Mouse (Mus musculus): ENCODE results near the gene Gm5105.

The Gm5105 gene

DNA sequence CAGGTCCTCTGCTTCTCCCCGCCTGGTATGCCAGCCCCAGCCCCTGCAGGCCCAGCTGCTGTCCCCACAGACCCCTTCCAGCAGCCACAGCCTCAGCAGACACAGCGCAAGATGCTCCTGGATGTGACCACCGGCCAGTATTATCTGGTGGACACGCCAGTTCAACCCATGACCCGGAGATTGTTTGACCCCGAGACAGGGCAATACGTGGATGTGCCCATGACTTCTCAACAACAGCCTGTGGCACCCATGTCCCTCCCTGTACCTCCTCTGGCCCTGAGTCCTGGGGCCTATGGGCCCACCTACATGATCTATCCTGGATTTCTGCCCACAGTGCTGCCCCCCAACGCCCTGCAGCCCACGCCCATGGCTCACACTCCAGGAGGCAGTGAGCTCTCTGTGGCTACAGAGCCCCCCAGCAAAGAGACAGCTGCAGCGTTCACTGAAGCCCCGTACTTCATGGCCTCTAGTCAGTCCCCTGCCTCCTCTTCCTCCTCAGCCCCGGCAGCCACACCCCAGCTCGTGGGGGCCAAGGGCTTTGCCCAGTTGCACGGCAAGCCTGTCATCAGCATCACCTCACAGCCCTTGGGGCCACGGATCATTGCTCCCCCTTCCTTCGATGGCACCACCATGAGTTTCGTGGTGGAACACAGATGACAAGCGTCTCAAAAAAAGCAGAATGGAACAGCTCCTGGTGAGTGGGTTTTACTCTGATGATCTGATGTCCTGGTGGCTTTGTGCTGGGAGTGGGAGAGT is 2.7 kb upstream of the Gm5105 start:
- DNase-seq (ENCODE audit: extremely low spot score, low read depth, low spot score): no peak

DNA sequence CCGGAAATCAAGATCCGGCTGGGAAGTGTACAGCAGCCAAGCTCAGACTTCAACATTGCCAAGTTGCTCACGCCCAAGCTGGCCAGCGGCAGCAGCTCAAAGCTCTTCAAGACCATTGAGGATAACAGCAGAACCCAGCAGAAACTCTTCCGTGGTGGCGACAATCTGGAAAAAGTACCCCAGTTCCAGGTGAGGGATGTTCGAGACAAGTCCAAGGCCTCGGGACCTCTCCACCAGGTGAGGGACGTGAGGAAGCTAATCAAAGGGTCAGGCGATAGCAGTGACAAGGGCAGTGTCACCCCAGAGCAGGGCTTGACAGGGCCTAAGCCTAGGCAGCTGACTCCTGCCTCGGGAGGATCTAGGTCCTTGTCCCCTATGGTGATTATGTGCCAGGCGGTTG is 915 bp upstream of the Gm5105 start:
- no peak for DNase-seq (ENCODE audit: extremely low spot score, low read depth, low spot score)

DNA sequence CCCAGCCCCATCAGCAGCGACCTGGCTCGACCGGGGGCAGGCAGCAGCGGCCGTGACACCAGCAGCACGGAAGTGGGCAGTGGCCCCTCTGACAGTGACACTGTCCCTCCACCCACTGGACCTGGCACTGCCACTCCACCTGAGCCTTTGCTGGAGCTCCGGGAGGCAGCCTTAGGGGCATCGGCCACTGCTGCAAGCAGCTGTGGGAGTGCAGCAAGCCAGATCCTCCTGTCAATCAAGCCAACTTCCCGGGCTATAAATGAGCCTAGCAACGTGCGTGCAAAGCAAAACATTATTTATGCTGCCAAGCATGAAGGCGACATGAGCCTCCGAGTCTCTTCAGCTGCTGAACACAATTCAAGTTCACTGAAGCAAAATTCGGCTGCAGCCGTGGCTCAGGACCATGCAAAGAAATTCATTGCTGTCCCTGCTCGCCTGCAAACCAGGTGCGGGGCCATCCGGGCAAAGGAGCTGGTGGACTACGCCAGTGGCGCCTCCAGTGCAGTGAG is 786 bp downstream of the Gm5105 start:
- no peak for DNase-seq (ENCODE audit: extremely low spot score, low read depth, low spot score)

DNA sequence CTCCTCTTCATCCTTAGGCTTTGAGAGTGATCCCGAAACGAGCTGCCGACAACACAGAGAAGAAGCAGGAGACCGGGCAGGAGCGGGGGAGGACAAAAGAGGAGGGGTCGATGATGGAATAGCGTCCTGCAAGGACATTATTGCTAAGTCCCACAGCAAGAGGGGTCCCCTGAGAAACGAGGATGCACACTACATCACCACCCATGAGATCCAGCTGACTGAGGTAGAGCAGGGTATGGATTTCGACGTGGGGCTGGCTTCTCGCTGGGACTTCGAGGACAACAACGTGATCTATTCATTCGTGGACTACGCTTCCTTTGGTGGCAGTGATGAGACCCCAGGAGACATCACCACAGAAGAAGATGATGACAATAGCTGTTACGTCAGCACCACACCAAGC is 1.3 kb downstream of the Gm5105 start:
- no peak for DNase-seq (ENCODE audit: extremely low spot score, low read depth, low spot score)

DNA sequence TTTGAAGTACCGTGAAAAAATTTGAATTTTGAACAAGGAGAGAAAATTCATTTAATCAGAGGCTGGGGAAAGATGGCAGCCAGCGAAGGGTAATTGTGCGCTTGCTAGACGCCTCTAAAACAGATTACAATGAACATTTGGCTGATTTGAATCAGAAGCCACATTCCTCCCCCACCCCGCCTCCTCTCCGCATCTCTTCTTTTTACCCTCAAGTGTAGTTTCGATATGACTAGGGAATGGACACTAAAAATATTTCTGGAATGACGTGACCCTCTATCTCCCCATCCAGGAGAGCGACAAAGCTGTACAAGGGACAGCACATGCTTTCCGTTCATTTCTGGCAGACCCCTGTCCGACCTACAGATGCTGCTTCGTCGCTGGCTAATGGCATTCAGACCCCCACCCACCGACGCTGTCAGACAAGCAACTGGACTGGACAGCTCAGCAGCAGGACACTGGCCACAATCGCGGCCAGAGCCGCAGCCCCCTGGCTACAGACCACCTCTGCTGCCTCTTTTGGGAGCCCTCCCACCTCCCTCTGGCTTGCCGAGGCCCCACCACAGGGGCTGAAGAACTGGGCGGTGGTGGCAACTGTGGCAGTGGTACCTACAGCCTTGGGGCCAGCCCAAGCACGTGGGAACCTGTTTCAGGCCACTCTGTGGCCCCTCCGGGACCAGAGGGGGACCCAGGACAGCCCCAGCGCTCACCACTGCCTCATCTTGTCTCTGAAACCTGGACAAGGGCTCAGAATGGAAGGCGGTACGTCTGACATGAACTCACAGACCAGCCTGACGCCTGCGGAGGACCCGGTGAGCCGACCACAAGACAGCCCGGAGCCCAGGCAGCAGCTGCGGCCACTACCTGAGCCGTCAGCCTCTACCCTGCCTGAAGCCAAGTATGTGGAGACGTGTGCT is 2.2 kb downstream of the Gm5105 start, which contains the start of gene 1110002E22Rik:
1110002E22Rik (plus strand) TSS at position 321 of the 914 bp plus-strand sequence.
- DNase-seq (ENCODE audit: extremely low spot score, low read depth, low spot score): no peak

DNA sequence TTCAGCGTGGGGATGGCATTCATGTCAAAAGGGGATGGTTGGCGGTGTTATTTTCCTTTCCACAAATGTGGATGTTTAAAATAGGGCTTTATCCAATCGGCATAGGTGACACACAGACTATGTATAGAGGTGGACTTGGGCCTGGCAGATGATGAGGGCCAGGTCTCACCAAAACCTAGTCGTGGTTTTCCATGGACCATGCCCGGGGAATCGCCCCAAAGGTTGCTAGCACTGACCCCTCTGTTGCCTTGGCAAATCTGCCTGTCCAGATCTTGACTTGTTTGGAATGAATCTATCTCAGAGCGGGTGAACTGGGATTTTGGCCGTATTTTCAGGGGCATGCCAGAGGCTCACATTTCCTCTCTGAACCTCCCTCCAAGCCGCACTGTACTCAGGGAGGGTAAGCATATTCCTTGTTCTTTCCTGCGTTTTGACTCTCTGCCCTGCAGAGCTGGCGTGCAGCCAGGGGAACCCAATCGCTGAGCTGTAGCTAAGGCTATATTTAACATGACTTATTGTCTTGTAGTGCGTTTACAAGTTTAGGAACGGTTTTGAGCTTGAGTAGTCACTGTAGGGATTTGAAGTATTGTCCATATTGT is 3.4 kb downstream of the Gm5105 start:
- no peak for DNase-seq (ENCODE audit: extremely low spot score, low read depth, low spot score)

DNA sequence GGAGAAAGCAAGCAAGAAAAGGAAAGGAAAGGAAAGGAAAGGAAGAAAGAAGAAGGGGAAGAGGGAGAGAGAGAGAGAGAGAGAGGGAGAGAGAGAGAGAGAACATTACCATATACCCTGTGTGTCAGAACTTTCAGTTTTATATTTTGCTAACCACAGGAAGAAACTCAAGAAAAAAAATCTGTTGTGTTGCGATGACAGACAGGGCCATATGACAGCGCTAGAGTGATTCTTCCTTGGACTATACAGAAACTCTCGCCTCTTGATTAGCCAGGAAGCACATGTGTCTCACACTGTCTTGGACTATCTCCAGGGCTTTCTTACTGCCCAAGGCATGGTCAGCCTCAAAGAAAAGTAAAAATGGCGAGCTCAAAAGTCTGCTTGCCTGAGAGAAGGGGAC is 4.5 kb downstream of the Gm5105 start:
- DNase-seq (ENCODE audit: extremely low spot score, low read depth, low spot score): no peak

DNA sequence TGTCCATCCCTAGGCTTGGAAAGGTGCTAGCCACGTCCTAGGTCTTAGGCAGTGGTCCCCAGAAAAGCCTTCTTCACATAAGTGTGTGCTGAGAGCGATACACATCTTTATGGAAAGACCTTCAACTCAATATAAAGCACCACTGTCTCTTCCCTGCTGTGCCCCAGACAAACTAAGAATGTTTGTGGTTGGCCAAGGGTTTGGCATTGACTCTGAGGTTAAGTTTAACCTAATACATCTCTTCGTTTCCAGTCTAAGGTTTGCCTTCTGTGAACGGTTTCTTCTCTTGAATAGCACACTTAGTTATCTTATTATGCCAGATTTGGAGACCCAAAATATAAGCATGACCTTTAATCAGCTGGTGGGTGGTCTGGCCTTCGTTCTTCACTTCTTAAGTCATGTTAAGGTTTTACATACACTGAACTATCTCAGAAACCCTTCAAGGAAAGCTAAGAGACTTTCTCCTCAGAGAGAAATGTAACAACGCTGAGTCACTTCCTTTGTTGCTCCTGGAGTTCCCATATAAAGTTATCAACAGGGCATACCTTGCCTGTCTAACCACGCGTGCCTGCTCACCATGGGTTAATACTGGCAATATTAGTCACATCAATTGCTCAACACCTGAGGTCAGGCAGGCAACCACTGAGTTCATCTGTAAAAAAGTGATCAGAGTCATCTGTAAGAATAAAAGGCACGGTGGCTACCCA is 5.8 kb downstream of the Gm5105 start:
- DNase-seq (ENCODE audit: extremely low spot score, low read depth, low spot score): no peak

DNA sequence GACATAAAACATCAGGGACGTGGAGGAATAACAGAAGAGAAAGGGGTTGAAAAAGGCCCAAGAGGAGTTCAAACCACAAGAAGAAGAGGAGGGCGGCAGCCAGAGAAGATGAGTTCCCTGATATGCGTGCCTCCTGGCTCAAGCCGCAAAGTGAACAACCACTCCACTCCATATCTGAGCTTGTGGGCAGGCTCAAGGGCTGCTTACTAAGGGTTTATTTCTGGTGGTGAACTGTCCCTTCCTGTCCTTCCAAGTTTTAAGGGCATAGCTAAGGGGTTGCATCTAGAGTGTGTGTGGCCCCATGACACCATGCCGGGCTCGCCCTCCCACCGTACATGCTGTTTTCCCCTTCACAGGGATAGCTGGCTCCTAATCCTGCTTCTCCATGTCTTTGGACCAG is 6.8 kb downstream of the Gm5105 start:
- no peak for DNase-seq (ENCODE audit: extremely low spot score, low read depth, low spot score)

DNA sequence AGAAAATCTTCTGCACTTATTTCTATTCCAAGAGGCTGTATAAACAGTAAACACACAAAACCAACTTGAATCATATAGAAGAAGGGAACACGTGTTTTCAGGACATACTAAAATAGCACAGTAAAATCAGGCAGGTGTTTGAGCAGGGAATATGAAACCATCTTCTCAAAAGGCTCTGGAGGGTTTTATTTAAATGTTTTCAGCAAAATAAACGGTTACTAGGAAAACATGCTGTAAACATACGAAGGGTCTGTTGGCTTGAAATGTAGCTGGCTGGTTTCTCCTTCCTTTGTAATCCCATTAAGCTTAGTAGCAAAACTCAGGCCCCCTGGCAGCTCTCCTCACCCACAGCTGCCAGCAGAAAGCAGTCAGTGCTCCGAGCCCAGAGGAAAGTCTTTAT is 9.0 kb downstream of the Gm5105 start:
- DNase-seq (ENCODE audit: extremely low spot score, low read depth, low spot score): no peak

DNA sequence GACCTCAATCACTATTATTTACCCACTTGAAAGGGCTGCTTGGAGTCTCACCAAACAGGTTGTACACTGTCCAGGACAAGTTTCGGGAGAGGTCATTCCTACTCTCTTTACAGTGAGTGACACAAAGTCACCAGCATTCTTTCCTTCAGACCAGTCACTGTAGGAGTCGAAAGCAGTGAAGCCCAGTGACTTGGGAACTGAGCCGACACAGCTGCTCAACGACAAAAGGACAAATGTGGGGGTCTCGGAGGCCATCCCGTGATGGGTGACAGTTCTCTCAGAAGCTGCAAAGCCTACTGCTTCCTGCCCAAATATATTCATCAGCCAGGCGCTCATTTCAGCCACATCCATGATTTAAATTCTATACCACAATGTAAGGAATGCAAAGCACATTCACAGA is 10.2 kb downstream of the Gm5105 start:
- DNase-seq (ENCODE audit: extremely low spot score, low read depth, low spot score): no peak

DNA sequence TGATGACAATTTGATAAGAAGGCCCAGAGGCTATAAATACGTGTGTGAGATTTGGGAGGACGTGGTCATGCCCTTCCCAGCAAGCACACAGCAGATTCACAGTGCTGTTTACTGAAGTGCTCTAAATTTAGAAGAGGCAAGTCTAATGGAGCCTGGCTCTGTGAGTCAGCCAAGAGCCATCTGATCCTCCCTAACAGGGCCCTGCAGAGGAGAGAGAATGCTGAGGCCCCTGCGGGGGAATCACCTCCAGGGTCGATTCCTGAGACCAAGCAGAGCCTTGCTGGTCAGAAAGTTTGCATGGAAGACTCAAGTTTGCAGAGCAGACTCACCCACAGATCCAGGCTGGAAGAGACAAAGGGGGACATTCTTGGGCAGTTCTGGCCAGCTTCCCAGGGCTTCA is 13.2 kb downstream of the Gm5105 start:
- DNase-seq (ENCODE audit: extremely low spot score, low read depth, low spot score): no peak

DNA sequence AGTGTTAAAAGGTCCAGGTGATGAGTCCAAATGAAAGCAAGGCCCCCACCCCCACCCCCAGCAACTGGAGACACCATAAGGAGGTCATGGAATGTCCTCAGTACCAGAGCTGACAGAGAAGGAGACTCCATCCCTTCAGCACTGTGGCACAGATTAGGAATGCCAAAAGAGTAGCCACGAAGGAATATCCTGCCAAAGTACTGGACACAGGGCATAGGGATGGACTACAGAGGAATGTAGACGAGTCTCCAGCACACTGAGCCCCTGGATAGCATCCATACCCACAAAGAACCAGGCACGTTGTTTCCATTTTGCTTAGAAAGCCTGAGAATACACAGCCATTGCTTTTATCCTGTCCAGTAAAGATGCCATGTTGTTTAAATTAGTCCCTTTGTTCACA is 15.8 kb downstream of the Gm5105 start:
- no peak for DNase-seq (ENCODE audit: extremely low spot score, low read depth, low spot score)

DNA sequence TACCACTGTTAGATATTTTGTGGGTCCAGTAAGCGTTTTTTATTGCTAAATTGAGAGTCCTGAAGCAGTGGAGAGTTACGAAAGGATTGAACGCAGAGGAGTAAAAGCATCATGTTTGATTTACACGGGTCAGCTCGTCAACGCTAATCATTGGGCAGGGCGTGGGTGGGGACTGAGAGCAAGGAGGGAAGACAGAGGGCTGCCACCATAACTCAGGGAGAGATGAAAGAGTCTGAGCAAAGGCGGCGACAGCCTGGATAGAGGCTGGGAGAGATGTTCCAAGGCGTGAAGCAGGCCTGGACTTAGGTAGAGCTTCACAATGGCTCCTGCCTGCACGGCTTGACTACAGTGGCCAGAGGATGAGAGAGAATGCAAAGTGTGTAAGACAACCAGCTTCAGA is 16.4 kb downstream of the Gm5105 start:
- DNase-seq (ENCODE audit: extremely low spot score, low read depth, low spot score): no peak

DNA sequence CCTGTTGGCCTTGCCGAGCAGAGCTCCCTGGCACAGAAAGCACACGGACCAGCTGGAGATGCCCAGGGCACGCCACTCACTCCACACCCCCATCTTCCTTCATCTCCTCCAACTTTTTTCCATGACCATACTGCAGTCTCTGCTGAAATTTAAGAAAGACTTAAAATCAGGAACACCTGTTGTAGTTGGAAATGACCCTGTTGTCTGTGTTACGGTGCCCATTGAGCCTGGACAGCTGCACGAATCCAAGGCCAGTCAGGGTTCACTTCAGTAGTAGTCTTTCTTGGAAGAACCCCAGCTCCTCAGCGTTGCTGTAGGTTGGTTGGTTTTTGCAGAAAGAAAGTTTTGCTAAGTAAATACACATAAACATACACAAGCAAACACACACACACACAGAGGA is 17.6 kb downstream of the Gm5105 start:
- DNase-seq (ENCODE audit: extremely low spot score, low read depth, low spot score): no peak

DNA sequence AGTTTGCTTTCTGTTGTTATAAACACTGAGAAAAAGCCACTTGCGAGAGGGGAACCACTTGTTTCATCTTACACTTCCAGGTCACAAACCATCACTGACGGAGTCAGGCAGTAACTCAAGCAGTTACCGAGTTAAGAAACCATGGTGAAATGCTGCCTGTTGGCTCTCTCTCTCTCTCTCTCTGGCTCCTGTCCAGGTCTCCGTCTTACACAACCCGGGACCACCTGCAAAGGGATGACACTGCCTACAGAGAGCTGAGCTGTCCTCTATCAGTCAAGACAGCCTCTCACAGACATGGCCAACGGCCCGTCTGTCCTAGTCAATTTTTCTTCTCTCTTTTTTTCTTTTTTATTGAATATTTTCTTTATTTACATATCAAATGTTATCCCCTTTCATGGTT is 23.9 kb downstream of the Gm5105 start:
- no peak for DNase-seq (ENCODE audit: extremely low spot score, low read depth, low spot score)

DNA sequence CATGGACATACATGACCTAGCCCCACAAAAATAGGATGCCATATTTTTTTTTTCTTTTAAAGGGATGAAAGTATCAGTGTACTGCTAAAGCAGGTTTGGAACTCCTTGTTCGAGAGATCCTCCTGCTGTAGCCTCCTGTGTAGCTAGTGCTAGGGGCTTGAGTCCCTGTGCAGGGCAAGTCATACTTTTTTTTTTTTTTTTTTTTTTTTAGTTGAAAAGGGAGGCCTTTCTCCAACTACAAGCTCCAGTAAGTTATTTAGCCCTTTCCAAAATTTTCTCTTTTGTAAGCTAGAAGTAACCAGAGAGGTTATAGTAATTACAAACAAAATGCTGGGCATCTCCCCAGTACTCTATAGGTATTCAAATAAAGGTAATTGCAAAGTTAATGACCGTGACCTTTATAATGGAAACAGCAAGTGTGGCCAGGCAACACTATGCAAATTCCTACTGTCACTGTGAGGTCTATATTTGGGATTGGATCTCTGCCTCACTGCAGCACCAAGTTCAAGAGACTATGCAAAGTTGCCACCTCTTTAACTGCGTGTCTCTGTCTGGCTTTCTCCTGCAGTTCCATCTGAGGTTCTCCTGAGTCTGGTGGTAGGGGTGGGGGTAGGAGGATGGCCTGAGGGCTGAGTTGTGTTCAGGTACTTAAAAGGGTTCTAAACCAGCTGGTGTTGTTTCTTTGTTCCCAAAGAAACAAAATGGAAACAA is 25.4 kb downstream of the Gm5105 start:
- DNase-seq (ENCODE audit: extremely low spot score, low read depth, low spot score): no peak

DNA sequence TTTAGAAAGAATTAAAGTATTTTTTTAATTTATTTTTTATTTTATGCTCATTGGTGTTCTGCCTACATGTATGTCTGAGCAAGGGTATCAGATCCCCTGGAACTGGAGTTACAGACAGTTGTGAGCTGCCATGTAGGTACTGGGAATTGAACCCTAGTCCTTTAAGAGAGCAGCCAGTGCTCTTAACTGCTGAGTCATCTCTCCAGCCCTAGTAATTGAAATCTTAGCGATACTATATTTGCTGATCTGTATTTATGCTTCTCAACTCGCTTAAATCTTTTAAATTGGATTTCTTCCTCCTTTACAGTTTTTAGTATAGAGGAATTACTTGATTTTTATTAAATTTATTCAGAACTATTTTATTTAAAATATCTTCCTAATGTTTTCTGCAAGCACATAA is 26.2 kb downstream of the Gm5105 start:
- no peak for DNase-seq (ENCODE audit: extremely low spot score, low read depth, low spot score)

DNA sequence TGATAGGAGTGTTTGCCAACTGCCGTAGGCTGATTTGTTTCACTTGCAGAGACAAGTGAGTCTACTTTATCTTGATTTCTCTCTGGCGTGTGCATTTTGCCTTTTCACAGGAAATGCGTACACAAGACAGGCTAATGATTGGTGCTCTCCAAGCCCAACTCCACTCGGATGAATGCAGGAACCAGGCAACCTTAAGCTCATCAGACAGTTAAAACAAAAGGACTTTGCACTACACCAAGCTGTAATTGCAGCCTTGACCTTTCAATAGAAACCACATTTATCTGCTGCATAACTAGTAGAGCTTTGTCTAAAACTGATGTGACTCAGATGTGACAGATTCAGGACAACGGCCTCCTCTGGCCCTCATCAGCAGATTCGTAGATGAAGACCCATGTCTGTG is 33.2 kb downstream of the Gm5105 start:
- no peak for DNase-seq (ENCODE audit: extremely low spot score, low read depth, low spot score)

DNA sequence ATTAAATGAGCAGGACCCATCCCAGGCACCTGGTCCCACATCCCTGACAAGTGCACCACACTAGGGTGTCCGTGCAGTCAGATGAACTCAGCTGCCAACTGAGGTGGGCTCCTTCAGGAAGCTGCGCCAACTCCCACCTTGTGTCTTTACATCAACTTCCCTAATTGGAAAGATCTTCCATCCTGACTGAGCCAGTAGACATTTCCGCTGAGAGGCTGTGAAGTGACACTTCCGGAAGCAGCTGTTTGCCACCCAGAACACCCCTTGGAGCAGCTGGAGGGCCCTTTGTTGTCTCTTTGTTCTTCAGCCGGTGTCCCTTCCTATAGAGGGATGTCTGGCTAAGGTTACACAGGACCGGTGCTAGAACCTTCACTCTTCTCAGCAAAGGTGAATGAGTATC is 36.6 kb downstream of the Gm5105 start:
- no peak for DNase-seq (ENCODE audit: extremely low spot score, low read depth, low spot score)

All from hindlimb bud, embryonic 11.5 days (tissue).